Mouse (Mus musculus) frontal cortex, postnatal 25 days (tissue): ENCODE data around the gene Cd3d.

Source experiments
- DNase-seq, 2 experiments: peaks; one replicate each; pipeline ENCODE4 v3.0.0; 2022; ENCODE audit warnings: low spot score in 2 of 2

Cd3d gene

DNA sequence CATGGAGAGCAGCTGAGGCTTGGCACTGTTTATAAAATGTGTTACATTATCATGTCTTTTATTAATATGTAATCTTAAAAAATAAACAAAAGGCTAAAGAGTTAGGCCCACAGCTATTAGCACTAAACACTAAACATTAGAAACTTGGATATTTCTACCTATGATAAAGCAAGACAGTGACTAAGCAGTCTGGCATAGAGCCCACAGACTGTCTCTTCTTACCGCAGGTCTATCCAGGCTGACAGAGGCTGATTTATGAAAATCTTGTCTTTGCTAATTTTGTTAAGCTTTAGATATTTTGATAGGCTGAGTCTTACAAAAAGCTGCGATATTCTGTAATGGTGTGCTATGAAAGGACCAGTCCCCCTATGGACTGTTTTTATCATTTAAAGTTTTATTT lies 11.7 kb downstream of the Cd3d start:
- no peak for DNase-seq

- no peak for DNase-seq
Observed at GRCm38 (mm10) chr9:44994962-44995361, 13.4 kb downstream of the Cd3d start.

DNA sequence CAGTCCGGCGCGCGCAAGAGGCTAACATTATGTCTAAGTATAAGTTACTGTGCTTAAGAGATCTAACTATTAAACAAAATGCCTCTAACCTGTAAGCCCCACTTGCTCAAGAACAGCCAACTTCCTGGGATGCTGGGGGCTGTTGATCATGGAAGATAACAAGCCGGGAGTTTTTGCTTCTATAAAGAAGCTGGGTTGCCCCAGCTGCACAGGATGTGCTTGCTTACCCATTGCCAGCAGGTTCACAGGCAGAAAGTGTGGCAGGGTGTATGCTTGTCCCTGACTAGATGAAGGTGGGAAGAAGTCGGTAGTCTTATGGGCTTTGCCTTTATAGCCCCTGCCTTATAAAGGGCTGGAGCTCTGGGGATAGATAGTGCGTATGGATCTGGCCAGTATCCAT lies 15.0 kb downstream of the Cd3d start:
- no peak for DNase-seq

- no peak for DNase-seq
Observed at GRCm38 (mm10) chr9:44998138-44998537, 16.6 kb downstream of the Cd3d start.

DNA sequence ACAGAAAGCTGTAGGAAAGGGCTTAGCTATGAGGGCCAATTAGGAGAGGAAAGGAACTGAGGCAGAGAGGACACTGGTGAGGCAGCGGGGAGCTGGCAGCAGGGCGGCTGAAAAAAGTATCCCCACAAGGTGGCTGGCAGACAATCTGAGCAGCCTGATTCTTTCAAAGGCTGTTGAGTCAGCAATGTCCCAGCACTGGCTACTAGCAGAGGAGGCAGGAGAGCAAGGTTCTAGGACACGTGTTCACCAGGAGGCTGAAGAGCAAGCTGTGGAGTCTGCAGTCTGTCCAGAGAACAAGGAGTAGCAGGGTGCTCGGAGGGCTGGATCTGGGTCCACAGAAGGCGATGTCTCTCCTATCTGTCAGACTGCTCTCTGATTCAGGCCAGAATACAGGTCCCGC lies 17.6 kb downstream of the Cd3d start:
- DNase-seq: no peak

- DNase-seq: no peak
Observed at GRCm38 (mm10) chr9:44999776-45000175, 18.2 kb downstream of the Cd3d start.

DNA sequence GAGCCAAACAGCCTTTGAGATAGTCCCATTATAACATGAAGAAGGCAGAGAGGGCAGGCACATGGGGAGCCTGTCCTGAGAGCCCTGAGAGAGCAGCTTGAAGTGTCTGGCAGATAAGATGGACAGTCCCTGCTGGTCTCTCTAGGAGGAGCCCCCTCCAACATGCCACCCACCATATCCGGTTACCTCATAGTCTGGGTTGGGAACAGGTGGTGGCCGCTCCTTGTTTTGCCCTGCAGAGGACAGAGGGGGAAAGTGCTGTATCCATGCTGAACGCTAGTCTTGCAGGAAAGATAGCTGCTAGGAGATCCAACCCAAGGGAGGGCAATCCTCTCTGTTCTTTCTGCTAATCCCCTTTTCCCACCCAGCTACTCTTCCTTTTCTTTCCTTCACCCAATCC lies 18.7 kb downstream of the Cd3d start:
- DNase-seq: no peak

DNA sequence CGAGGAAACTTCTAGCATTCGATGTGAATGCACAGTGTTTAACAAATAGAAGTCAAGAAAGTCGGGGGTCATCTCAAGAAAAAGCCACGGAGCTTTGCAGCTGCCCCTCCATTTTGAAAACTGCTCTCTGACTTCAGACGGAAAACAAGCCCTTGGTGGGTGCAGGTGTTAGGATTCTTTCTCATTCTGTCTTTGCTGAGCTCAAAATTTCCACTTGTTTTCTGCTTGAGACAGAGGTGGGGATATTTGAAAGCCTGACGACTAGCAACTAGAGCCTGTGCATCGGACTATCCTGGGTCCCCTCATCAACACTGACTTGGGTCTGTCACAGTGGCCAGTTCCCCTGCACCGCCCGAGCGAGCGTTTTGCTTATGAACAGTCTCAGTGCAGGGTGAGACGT lies 25.8 kb downstream of the Cd3d start:
- no peak for DNase-seq

DNA sequence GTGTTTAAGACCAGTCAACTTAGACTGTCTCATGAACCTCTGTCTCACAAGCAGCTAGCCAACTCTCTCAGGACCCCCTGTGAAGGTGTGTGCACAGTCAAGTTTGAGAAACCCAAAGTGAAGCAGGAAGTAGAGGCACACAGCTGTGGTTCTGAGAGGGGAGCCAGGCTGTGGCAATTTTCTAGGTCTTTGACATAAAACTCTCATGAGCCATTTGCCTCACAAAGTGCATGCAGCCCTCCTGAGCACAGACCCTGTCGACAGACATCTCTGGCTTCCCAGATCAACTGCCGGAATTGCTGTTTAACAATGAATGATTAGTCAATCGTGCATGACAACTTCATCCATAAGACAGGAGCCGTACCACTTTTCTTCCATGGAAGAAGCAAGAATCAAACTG lies 26.8 kb downstream of the Cd3d start:
- DNase-seq: no peak

DNA sequence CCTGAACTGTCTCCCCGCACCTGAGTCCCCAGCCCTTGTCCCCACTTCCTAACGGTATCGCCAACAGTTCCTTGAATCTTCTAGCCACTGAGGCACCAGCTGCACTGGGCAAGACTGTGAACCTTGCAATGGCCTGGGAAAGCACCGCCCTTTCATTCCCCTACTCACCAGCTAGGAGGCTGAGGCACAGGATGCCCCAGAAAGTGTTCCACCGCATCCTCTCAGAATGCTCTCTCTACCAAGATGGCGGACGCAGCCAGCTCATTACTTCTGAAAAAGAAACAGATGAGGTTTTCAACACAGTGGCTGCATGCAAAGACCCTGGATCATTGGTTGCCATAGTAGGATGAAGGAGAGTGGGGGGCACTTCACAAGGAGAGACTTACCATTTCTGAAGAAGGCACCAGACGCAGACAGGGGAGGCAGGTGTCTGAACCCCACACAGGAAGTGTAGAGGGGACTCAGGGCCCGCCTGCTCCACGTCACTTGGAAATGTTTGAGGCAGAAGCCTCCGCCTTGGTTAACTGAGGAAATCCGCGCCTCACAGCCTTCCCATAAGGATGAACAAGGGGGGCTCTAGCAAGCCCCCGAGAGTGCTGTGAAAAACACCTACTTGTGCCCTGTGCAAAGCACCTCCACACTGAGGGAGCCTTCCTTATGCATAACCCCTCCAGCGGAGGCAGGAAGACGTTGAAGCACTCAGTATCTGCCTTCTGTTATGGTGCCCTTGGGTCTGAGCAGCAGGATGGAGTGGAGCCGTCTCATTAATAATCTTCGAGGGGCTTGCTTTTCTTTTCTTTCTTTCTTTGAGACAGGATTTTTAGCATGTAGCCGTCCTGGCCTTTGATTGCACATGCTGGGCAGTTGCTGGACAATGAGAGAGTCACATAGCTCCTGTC lies 27.8 kb downstream of the Cd3d start, which contains the start of gene Cd3e:
TSS of gene Cd3e (minus strand) at position 448 of the 899 bp plus-strand sequence.
- DNase-seq: no peak

- DNase-seq: no peak
Observed at GRCm38 (mm10) chr9:45010461-45010860, 28.9 kb downstream of the Cd3d start.

DNA sequence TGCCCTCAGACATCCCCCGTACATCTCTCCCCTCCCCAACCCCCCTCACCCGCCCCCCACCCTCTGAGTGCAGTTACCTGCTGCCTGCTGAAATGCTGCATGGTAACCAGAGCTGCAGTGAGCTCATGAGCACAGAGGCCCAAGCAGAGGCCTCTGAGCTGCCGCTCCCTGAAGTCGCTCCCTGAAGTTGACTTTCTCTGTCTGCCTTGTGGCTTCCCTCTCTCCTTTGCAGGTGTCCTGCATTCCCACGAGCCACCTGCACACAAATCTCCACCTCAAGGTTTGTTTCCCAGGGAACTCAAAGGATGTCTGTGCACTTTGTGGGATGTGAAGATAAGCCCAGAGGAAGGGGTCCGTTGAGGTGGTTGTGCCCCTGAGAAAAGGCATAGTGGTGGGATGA lies 29.7 kb downstream of the Cd3d start:
- no peak for DNase-seq

GRCm38 (mm10) chr9:45014879-45015278 lies 33.3 kb downstream of the Cd3d start:
- DNase-seq: no peak

GRCm38 (mm10) chr9:45015841-45016240 lies 34.3 kb downstream of the Cd3d start:
- no peak for DNase-seq

DNA sequence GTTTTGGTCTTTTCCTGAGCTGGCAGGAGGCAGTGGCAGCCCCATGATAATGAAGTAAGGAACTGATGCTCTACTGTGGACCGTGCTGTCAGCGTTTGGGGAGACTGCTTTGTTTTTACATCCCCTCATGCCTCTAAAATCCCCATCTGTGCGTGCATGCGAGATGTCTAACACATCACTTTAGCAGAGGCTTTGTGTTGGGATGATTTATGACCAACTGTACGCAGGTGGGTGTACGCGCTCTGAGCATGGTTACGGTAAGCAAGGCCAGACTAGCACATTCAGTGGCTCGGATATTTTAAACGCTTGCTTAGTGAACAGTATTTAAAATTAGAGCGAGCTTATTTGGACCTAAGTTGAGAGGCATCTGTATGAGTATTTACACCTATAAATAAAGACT lies 36.4 kb downstream of the Cd3d start:
- peak in 1 of 2 experiments; percentile 9 for DNase-seq

GRCm38 (mm10) chr9:45022800-45023199 lies 41.2 kb downstream of the Cd3d start:
- DNase-seq: peak; percentile 16 to 34

DNA sequence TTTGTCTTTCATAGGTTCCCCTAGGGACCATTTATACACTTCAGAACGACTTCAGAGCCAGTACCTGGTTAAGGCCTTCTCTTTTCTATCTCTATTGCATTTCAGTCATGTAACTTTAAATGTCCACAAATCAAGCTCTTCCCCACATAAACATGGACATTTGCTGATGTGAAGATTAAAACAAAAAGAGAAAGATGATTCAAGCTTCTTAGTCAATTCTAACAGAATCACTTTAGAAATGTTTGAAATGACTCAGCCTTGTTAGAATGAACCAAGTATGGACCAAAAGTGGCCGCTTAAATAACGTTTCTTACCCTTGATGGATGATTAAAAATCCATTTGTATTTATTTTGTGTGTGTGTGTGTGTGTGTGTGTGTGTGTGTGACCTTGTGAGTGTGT lies 42.1 kb downstream of the Cd3d start:
- DNase-seq: no peak

DNA sequence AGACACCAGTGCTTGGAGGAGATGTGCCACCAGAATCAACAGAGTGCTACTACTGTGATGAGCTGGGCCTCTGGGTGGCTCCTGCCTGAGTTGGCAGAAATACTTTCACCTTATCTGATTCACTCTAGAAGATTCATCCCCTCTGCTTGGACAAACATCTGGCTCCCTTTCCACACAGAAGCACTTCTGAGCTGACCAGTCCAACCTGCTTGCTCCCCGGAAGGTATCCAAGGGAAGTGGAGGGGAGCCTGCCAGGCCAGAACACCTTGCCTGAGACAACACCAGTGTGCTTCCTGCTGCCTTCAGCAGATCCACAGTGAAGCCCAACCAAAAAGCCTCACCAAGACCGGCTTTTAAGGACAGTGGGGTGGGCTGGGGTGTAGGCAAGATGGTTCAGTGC lies 42.6 kb downstream of the Cd3d start:
- DNase-seq: no peak

DNA sequence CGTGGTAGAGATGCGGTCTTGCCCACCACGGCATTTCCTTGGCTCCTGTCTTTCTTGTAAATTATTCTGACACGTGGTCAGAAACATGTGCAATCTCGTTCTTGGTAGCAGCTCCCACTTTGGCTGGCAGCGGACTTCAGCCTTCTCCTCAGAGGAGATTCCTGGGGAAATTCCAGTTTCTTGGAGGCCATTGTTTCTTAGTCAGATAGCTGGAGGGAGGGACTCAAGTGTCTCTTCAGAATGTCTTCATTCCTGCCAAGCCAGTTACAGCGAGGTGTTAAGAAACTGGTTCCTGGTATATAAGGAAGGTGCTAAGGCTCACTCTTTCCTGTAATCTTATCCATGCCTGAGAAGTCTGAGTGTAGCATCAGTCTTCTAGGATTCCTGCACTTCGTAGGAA lies 45.8 kb downstream of the Cd3d start:
- DNase-seq: no peak

DNA sequence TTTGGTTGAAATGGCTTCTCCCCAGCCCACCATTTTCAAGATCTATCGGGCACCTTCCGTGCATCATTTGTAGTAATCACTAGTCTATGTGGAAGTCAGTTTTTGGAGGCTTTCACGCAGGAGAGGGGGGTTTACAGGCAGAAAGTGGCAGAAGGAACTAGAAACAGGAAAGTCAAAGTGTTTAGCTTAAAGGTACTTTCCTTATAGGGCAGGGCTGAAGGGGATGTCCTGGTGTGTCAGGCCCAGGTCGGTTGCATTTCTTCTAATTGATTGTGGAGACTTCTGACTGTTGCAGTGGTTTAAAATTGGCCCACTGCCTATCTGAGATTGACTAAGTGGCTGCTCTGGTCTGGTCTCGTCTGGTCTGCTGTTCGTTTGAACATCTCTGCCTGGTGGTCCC lies 48.8 kb downstream of the Cd3d start:
- no peak for DNase-seq

DNA sequence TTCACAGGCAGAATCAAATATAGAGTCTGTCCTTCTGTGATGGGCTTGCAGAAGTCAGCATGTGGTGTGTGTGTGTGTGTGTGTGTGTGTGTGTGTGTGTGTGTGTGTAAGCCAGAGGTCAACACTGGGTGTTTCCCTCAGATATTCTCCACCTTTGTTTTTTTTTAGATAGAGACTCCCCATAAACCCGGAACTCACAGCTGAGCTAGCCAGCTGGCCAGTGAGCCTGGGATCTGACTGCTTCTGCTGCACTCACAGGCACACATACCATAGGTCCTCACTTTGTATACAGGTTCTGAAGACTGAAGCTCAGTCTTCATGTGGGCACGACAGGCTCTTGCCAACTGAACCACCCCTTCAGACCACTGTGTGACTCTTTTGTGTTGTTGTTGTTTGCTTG lies 50.7 kb downstream of the Cd3d start:
- no peak for DNase-seq

DNA sequence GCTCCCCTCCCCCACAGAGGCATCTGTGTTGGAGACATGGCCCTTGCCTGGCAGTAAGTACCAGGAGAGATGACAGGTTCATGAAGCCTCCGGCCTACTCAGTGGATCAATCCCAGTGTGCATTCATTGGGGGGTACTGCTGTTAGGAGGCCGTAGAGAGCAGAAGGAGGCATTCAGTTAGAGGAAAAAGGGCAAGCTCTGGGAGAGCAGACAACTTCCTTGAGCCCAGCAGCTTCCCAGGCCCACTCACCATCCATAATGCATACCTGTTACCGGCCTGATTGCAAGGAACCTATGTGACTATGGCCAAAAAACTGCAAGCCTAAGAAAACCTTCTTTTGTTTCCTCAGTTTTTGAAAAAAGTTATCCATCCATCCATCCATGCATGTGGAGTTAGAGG lies 52.9 kb downstream of the Cd3d start:
- no peak for DNase-seq
